Mouse (Mus musculus): ENCODE measurements around the gene Itga5. TPM values are rescaled to one million over a fixed set of nuclear protein-coding genes. Genes with fewer than 3 reads are reported as not detected.
A peak's percentile ranks its signal among the peaks of the same experiment; 100 is the strongest.
"Not testable (repeated sequence)": the region's sequence is repeated elsewhere in the genome, so short reads cannot be mapped to it uniquely, and the experiment has no call there.

Itga5 gene
- polyA plus RNA-seq (2014; fragmentation: Nextera tagmentation; extraction: Ambion mirVana): 5.3 and 7.7 TPM in 2 replicates

- DNase-seq (ENCODE audit: low spot score): peak; percentile 46
- Histone ChIP-seq H3K4me2 (ENCODE audit: low read length) (peak within 1 kb of the TSS; percentile 80), H3K4me1 (ENCODE audit: control insufficient read depth, insufficient read depth, low read length) (0 out of 2 replicates have a peak, but pooled peaks cover 5% of the 10 kb centered on the region), H3K4me3 (ENCODE audit: low read depth, low read length) (peak within 1 kb of the TSS; percentile 43), H3K9me3 (replicated peaks; ENCODE audit: control insufficient read depth, low read length) (no peaks in the 10 kb centered on the region), H3K27me3 (replicated peaks; ENCODE audit: control insufficient read depth, insufficient read depth, low read length) (0 out of 2 replicates have a peak, but pooled peaks cover 3% of the 10 kb centered on the region), H3K9ac (ENCODE audit: low read length) (peak within 1 kb of the TSS; percentile 71), H3K27ac (ENCODE audit: low read depth, low read length) (no peak within 1 kb of the TSS), H3K36me3 (ENCODE audit: control insufficient read depth, insufficient read depth, low read length) (no peaks in the 10 kb centered on the region)
- WGBS: under 1% methylated on average over 47 of the region's 51 CpGs
- peak; percentile 64 for ATAC-seq
Observed at GRCm38 (mm10) chr15:103366376-103367149, at the start of gene Itga5. Itga5 (minus strand) TSS chr15:103366763.

GRCm38 (mm10) chr15:103405586-103405985, 39.0 kb upstream of the Itga5 start:
- not testable (repeated sequence) for H3K9ac ChIP-seq (ENCODE audit: low read length); DNase-seq (ENCODE audit: low spot score); H3K4me1 ChIP-seq (ENCODE audit: control insufficient read depth, insufficient read depth, low read length); H3K27me3 ChIP-seq (replicated peaks; ENCODE audit: control insufficient read depth, insufficient read depth, low read length); H3K4me2 ChIP-seq (ENCODE audit: low read length); H3K27ac ChIP-seq (ENCODE audit: low read depth, low read length); H3K36me3 ChIP-seq (ENCODE audit: control insufficient read depth, insufficient read depth, low read length); H3K9me3 ChIP-seq (replicated peaks; ENCODE audit: control insufficient read depth, low read length); H3K4me3 ChIP-seq (ENCODE audit: low read depth, low read length); ATAC-seq
- WGBS: 91% methylated on average over 2 of the region's 3 CpGs

GRCm38 (mm10) chr15:103401361-103401760, 34.8 kb upstream of the Itga5 start:
- no peaks in the 10 kb centered on the region for H3K27me3 ChIP-seq (replicated peaks; ENCODE audit: control insufficient read depth, insufficient read depth, low read length)
- WGBS: 88% methylated on average over 5 of the region's 5 CpGs
- no peaks in the 10 kb centered on the region for H3K4me1 ChIP-seq (ENCODE audit: control insufficient read depth, insufficient read depth, low read length)
- no peak for ATAC-seq
- no peak overlapping the region for H3K4me2 ChIP-seq (ENCODE audit: low read length)
- no peak overlapping the region for H3K9ac ChIP-seq (ENCODE audit: low read length)
- H3K27ac ChIP-seq (ENCODE audit: low read depth, low read length): no peak overlapping the region
- no peaks in the 10 kb centered on the region for H3K9me3 ChIP-seq (replicated peaks; ENCODE audit: control insufficient read depth, low read length)
- H3K36me3 ChIP-seq (ENCODE audit: control insufficient read depth, insufficient read depth, low read length): no peaks in the 10 kb centered on the region
- H3K4me3 ChIP-seq (ENCODE audit: low read depth, low read length): no peak overlapping the region
- DNase-seq (ENCODE audit: low spot score): no peak

- Histone ChIP-seq H3K4me1 (ENCODE audit: control insufficient read depth, insufficient read depth, low read length) (no peaks in the 10 kb centered on the region), H3K9me3 (replicated peaks; ENCODE audit: control insufficient read depth, low read length) (no peaks in the 10 kb centered on the region), H3K27ac (ENCODE audit: low read depth, low read length) (no peak overlapping the region), H3K9ac (ENCODE audit: low read length) (no peak overlapping the region), H3K36me3 (ENCODE audit: control insufficient read depth, insufficient read depth, low read length) (no peaks in the 10 kb centered on the region), H3K4me2 (ENCODE audit: low read length) (no peak overlapping the region), H3K4me3 (ENCODE audit: low read depth, low read length) (no peak overlapping the region), H3K27me3 (replicated peaks; ENCODE audit: control insufficient read depth, insufficient read depth, low read length) (no peaks in the 10 kb centered on the region)
- ATAC-seq: no peak
- no peak for DNase-seq (ENCODE audit: low spot score)
Observed at GRCm38 (mm10) chr15:103393577-103393976, 27.0 kb upstream of the Itga5 start.

- Histone ChIP-seq H3K9ac (ENCODE audit: low read length) (no peak overlapping the region), H3K9me3 (replicated peaks; ENCODE audit: control insufficient read depth, low read length) (no peaks in the 10 kb centered on the region), H3K27ac (ENCODE audit: low read depth, low read length) (no peak overlapping the region), H3K36me3 (ENCODE audit: control insufficient read depth, insufficient read depth, low read length) (no peaks in the 10 kb centered on the region), H3K4me3 (ENCODE audit: low read depth, low read length) (no peak overlapping the region), H3K4me2 (ENCODE audit: low read length) (no peak overlapping the region), H3K27me3 (replicated peaks; ENCODE audit: control insufficient read depth, insufficient read depth, low read length) (no peaks in the 10 kb centered on the region), H3K4me1 (ENCODE audit: control insufficient read depth, insufficient read depth, low read length) (no peaks in the 10 kb centered on the region)
- ATAC-seq (no peak), DNase-seq (ENCODE audit: low spot score) (no peak)
- 70% methylated on average over 3 of the region's 4 CpGs for WGBS
Observed at GRCm38 (mm10) chr15:103388556-103389145, 22.1 kb upstream of the Itga5 start.

GRCm38 (mm10) chr15:103383771-103384488, 17.4 kb upstream of the Itga5 start:
- no peak overlapping the region for H3K9ac ChIP-seq (ENCODE audit: low read length)

DNA sequence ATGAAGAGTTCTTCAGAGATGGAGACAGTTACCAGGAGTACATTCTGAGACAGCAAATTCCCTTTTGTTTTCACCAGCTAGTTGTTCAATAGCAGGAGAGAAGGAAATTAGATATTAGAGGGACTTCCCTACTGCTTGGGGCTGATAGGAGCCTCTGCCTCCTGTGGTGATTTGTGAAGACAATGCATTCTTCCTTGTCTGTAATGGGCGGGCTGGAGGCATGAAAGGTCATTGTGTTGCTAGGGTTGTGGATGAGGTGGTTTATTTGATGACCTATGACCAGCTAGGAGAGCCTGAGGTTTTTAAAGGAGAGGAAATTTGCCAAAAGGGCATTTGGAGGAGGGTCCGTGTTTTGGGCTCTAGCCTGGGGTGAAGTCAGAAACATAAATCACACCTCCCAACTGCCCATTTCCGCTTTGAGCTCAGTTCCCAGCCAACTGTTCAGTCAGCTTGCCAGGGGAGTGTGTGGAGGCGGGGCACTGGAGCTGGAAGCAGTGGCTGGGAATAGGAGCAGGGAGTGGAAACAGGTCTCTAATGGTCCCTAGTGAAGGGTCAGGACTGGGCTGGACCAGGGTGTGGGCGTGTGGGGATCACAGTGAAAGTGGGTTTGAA, 16.3 kb upstream of the Itga5 start:
- 30% methylated on average over 5 of the region's 5 CpGs for WGBS
- Histone ChIP-seq H3K36me3 (ENCODE audit: control insufficient read depth, insufficient read depth, low read length) (no peaks in the 10 kb centered on the region), H3K9me3 (replicated peaks; ENCODE audit: control insufficient read depth, low read length) (no peaks in the 10 kb centered on the region), H3K27ac (ENCODE audit: low read depth, low read length) (no peak overlapping the region), H3K27me3 (replicated peaks; ENCODE audit: control insufficient read depth, insufficient read depth, low read length) (no peaks in the 10 kb centered on the region), H3K9ac (ENCODE audit: low read length) (no peak overlapping the region), H3K4me3 (ENCODE audit: low read depth, low read length) (no peak overlapping the region), H3K4me1 (ENCODE audit: control insufficient read depth, insufficient read depth, low read length) (no peaks in the 10 kb centered on the region), H3K4me2 (ENCODE audit: low read length) (no peak overlapping the region)
- no peak for DNase-seq (ENCODE audit: low spot score)
- ATAC-seq: no peak

More at GRCm38 (mm10) chr15:103383771-103384488, 17.4 kb upstream of the Itga5 start:
- no peak for ATAC-seq
- no peaks in the 10 kb centered on the region for H3K36me3 ChIP-seq (ENCODE audit: control insufficient read depth, insufficient read depth, low read length)
- H3K27ac ChIP-seq (ENCODE audit: low read depth, low read length): no peak overlapping the region
- H3K4me2 ChIP-seq (ENCODE audit: low read length): no peak overlapping the region
- no peak for DNase-seq (ENCODE audit: low spot score)
- H3K4me1 ChIP-seq (ENCODE audit: control insufficient read depth, insufficient read depth, low read length): no peaks in the 10 kb centered on the region
- H3K4me3 ChIP-seq (ENCODE audit: low read depth, low read length): no peak overlapping the region
- no peaks in the 10 kb centered on the region for H3K9me3 ChIP-seq (replicated peaks; ENCODE audit: control insufficient read depth, low read length)
- H3K27me3 ChIP-seq (replicated peaks; ENCODE audit: control insufficient read depth, insufficient read depth, low read length): no peaks in the 10 kb centered on the region
- 72% methylated on average over 7 of the region's 7 CpGs for WGBS

DNA sequence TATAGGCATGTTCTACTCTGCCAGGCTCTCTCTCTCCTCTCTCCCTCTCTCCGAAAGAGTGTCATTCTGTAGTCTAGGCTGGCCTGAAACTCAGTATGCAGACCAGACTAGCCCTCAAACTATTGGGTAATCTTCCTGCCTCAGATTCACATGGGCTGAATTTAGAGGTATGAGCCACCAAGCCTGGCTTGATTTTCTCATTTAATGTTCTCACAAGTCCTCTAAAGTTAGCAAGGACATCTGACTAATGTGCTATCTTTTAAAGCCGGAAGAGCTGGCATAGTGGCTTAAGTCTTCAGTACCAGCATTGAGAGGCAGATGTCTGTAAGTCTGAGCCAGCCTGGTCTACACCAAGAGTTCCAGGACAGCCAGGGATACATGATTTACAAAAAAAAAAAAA, 15.5 kb upstream of the Itga5 start:
- no peak overlapping the region for H3K9ac ChIP-seq (ENCODE audit: low read length)
- no peak overlapping the region for H3K4me3 ChIP-seq (ENCODE audit: low read depth, low read length)
- no peak for DNase-seq (ENCODE audit: low spot score)
- H3K36me3 ChIP-seq (ENCODE audit: control insufficient read depth, insufficient read depth, low read length): no peaks in the 10 kb centered on the region
- no peaks in the 10 kb centered on the region for H3K9me3 ChIP-seq (replicated peaks; ENCODE audit: control insufficient read depth, low read length)
- no peak overlapping the region for H3K4me2 ChIP-seq (ENCODE audit: low read length)
- no peaks in the 10 kb centered on the region for H3K27me3 ChIP-seq (replicated peaks; ENCODE audit: control insufficient read depth, insufficient read depth, low read length)
- no peak overlapping the region for H3K27ac ChIP-seq (ENCODE audit: low read depth, low read length)
- no peak for ATAC-seq
- H3K4me1 ChIP-seq (ENCODE audit: control insufficient read depth, insufficient read depth, low read length): no peaks in the 10 kb centered on the region
- 94% methylated on average over 2 of the region's 2 CpGs for whole genome bisulfite sequencing

Measured in forebrain, embryonic 14.5 days (tissue).